Mouse (Mus musculus) thymus, adult 2 months (tissue): ENCODE measurements around the gene Baiap3. TPM values are rescaled to one million over a fixed set of nuclear protein-coding genes. Genes with fewer than 3 reads are reported as not detected.
A peak's percentile ranks its signal among the peaks of the same experiment; 100 is the strongest.

Source experiments
- DNase-seq: peaks from one replicate; pipeline ENCODE4 v3.0.0; 2021
- H3K27ac ChIP-seq: fragments of 200-500 bp; 2 replicates; pipeline ENCODE4 v1.5.1; 2012; ENCODE audit warnings: low read length, control low read depth; ENCODE audit not compliant: control insufficient read depth, insufficient read depth
- H3K27me3 ChIP-seq: fragments of 200-500 bp; 2 replicates; pipeline ENCODE4 v1.6.1; 2012; ENCODE audit warnings: mild to moderate bottlenecking, low read length, moderate library complexity, mixed read lengths; ENCODE audit not compliant: control insufficient read depth, insufficient read depth
- H3K36me3 ChIP-seq: fragments of 200-500 bp; 2 replicates; pipeline ENCODE4 v1.6.1; 2012; ENCODE audit warnings: mild to moderate bottlenecking, low read length, moderate library complexity; ENCODE audit not compliant: control insufficient read depth, insufficient read depth
- H3K4me1 ChIP-seq: fragments of 200-500 bp; replicated peaks from 2 replicates; pipeline ENCODE4 v1.6.1; 2012; ENCODE audit warnings: low read length; ENCODE audit not compliant: control insufficient read depth, insufficient read depth
- H3K4me3 ChIP-seq: fragments of 200-500 bp; 2 replicates; pipeline ENCODE4 v1.5.1; 2012; ENCODE audit warnings: mild to moderate bottlenecking, low read length, control low read depth, moderate library complexity; ENCODE audit not compliant: control insufficient read depth, insufficient read depth
- CTCF ChIP-seq: fragments of 200-500 bp; IDR thresholded peaks from 2 replicates; pipeline ENCODE4 v1.5.1; 2012; ENCODE audit warnings: mild to moderate bottlenecking, control low read depth, low read length, moderate library complexity, borderline replicate concordance; ENCODE audit not compliant: control insufficient read depth, poor library complexity, insufficient read depth; ENCODE audit errors: extremely low read depth
- POLR2A ChIP-seq: fragments of 200-500 bp; IDR thresholded peaks from 2 replicates; pipeline ENCODE4 v1.6.1; 2012; ENCODE audit warnings: mild to moderate bottlenecking, low read length, control low read depth, moderate library complexity; ENCODE audit not compliant: control insufficient read depth, poor library complexity, insufficient read depth; ENCODE audit errors: extremely low read depth
- WGBS: fragments of 180-500 bp; shearing (Covaris S2); methylation state at CpG from one replicate; pipeline ENCODE4 v1.1.7; 2018; 5-methylcytosine and 5-hydroxymethylcytosine counted together
- polyA plus RNA-seq: library from polyadenylated mRNA; depleted of rRNA; stranded (reverse); fragments of >200 nt; gene quantifications from 2 replicates; pipeline ENCODE4 v1.2.3, GENCODE M21; 2012

Baiap3 gene
- polyA plus RNA-seq, 1 experiment, result 56.5 TPM

GRCm38 (mm10) chr17:25270795-25271335, 14.7 kb upstream of the Baiap3 start:
- Histone ChIP-seq H3K4me1 (peaks cover 17% of the 10 kb centered on the region), H3K4me3 (no peak overlapping the region), H3K36me3 (peaks cover 32% of the 10 kb centered on the region), H3K27me3 (no peaks in the 10 kb centered on the region), H3K27ac (no peak overlapping the region)
- TF ChIP-seq POLR2A (no peak), CTCF (no peak)
- WGBS, result 86% methylated on average over 2 of the region's 2 CpGs
- no peak for DNase-seq

- no peaks in the 10 kb centered on the region for H3K27me3 ChIP-seq
- no peaks in the 10 kb centered on the region; the same call in 1 of the 2 replicates for H3K4me1 ChIP-seq
- H3K36me3 ChIP-seq, result peaks cover 68% of the 10 kb centered on the region
- WGBS, result 89% methylated on average over 3 of the region's 3 CpGs
- DNase-seq, result no peak
- no peak overlapping the region for H3K4me3 ChIP-seq
- H3K27ac ChIP-seq, result no peak overlapping the region
- TF ChIP-seq CTCF (no peak; the same call in 1 of the 2 replicates), POLR2A (no peak)
These were observed 8.3 kb upstream of the Baiap3 start for GRCm38 (mm10) chr17:25264453-25264852.

GRCm38 (mm10) chr17:25257804-25258261, 1.7 kb upstream of the Baiap3 start:
- DNase-seq, result peak; percentile 56

GRCm38 (mm10) chr17:25255110-25255509, 1.1 kb downstream of the Baiap3 start:
- no peaks in the 10 kb centered on the region; the same call in 1 of the 2 replicates for H3K27me3 ChIP-seq
- H3K4me1 ChIP-seq, result peaks cover 58% of the 10 kb centered on the region
- H3K36me3 ChIP-seq, result no peaks in the 10 kb centered on the region; the same call in 1 of the 2 replicates
- TF ChIP-seq CTCF, result no peak
- no peak for TF ChIP-seq POLR2A
- H3K27ac ChIP-seq, result no peak overlapping the region
- 7% methylated on average over 2 of the region's 2 CpGs for WGBS
- no peak overlapping the region for H3K4me3 ChIP-seq
- DNase-seq, result no peak

More at GRCm38 (mm10) chr17:25257804-25258261, 1.7 kb upstream of the Baiap3 start:
- peak overlapping the region; percentile 72 for H3K27ac ChIP-seq
- TF ChIP-seq CTCF (no peak), POLR2A (no peak)
- peaks cover 5% of the 10 kb centered on the region for H3K36me3 ChIP-seq
- H3K27me3 ChIP-seq, result no peaks in the 10 kb centered on the region; the same call in 1 of the 2 replicates
- H3K4me1 ChIP-seq, result peaks cover 58% of the 10 kb centered on the region
- 45% methylated on average over 6 of the region's 6 CpGs for WGBS
- H3K4me3 ChIP-seq, result no peak overlapping the region

- 18% methylated on average over 10 of the region's 10 CpGs for WGBS
- H3K36me3 ChIP-seq, result no peaks in the 10 kb centered on the region; the same call in 1 of the 2 replicates
- DNase-seq, result peak; percentile 63
- peak overlapping the region; percentile 7; the same call in 1 of the 2 replicates for H3K27ac ChIP-seq
- no peak overlapping the region for H3K4me3 ChIP-seq
- H3K4me1 ChIP-seq, result peaks cover 55% of the 10 kb centered on the region
- no peak for TF ChIP-seq CTCF
- no peak for TF ChIP-seq POLR2A
- no peaks in the 10 kb centered on the region; the same call in 1 of the 2 replicates for H3K27me3 ChIP-seq
These were observed 2.4 kb downstream of the Baiap3 start for GRCm38 (mm10) chr17:25253760-25254159.

- H3K36me3 ChIP-seq, result no peaks in the 10 kb centered on the region
- H3K4me3 ChIP-seq, result no peak overlapping the region
- H3K27ac ChIP-seq, result no peak overlapping the region
- WGBS, result 80% methylated on average over 3 of the region's 3 CpGs
- TF ChIP-seq POLR2A (no peak), CTCF (no peak)
- peaks cover 55% of the 10 kb centered on the region for H3K4me1 ChIP-seq
- H3K27me3 ChIP-seq, result no peaks in the 10 kb centered on the region; the same call in 1 of the 2 replicates
- no peak for DNase-seq
These were observed 3.5 kb downstream of the Baiap3 start for GRCm38 (mm10) chr17:25252643-25253042.
